Mouse (Mus musculus): ENCODE data around the gene Taf8. TPM values are rescaled to one million over a fixed set of nuclear protein-coding genes. Genes with fewer than 3 reads are reported as not detected.
A peak's percentile ranks its signal among the peaks of the same experiment; 100 is the strongest.
"Not testable (repeated sequence)": the region's sequence is repeated elsewhere in the genome, so short reads cannot be mapped to it uniquely, and the experiment has no call there.

Gene Taf8
- polyA plus RNA-seq, 1 experiment from 2014 or later, result 13.1 TPM

- no peak overlapping the region for H3K4me3 ChIP-seq (ENCODE audit: inconsistent target)
- no peaks in the 10 kb centered on the region for H3K79me2 ChIP-seq (ENCODE audit: inconsistent target)
- WGBS (ENCODE audit: missing documents), result 41% methylated on average over 2 of the region's 2 CpGs
- no peak overlapping the region for H3K27ac ChIP-seq
- no peaks in the 10 kb centered on the region for H3K36me3 ChIP-seq (ENCODE audit: inconsistent target)
Observed at GRCm38 (mm10) chr17:47507523-47507922, 5.4 kb upstream of the Taf8 start.

GRCm38 (mm10) chr17:47506697-47507096 is 4.6 kb upstream of the Taf8 start:
- no peak overlapping the region for H3K4me3 ChIP-seq (ENCODE audit: inconsistent target)
- H3K36me3 ChIP-seq (ENCODE audit: inconsistent target), result no peaks in the 10 kb centered on the region
- no peak overlapping the region for H3K27ac ChIP-seq
- WGBS (ENCODE audit: missing documents), result 87% methylated on average over 4 of the region's 4 CpGs
- H3K79me2 ChIP-seq (ENCODE audit: inconsistent target), result no peaks in the 10 kb centered on the region; the same call in 1 of the 2 replicates

- Histone ChIP-seq H3K4me3 (ENCODE audit: inconsistent target) (no peak overlapping the region), H3K36me3 (ENCODE audit: inconsistent target) (no peaks in the 10 kb centered on the region), H3K79me2 (ENCODE audit: inconsistent target) (peaks cover 6% of the 10 kb centered on the region), H3K27ac (no peak overlapping the region)
- 71% methylated on average over 1 of the region's 1 CpGs for WGBS (ENCODE audit: missing documents)
Observed at GRCm38 (mm10) chr17:47506042-47506441, 4.0 kb upstream of the Taf8 start.

DNA sequence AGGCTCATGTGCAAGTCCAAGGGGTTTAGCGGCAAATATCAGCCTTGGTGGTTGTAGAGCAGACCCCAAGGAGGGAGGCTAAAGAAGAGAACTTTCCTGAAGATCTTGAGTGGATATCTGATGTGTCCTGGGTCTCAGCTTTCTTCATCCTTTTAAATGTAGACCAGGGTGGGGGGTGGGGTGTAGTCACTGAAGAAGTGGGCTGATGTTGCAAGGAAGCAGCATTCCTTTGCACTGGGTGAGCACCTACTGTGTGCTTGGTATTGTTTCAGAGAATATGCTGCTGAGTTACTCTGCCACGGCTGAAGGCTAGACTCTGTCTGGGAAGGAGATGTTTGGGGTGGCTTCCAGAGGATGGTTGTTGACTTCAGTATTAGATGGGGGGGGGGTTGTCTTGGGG is 3.5 kb upstream of the Taf8 start:
- Histone ChIP-seq H3K4me3 (ENCODE audit: inconsistent target) (no peak overlapping the region), H3K36me3 (ENCODE audit: inconsistent target) (no peaks in the 10 kb centered on the region; the same call in 1 of the 2 replicates), H3K79me2 (ENCODE audit: inconsistent target) (peaks cover 11% of the 10 kb centered on the region), H3K27ac (no peak overlapping the region)
- WGBS (ENCODE audit: missing documents), result 52% methylated on average over 2 of the region's 2 CpGs

DNA sequence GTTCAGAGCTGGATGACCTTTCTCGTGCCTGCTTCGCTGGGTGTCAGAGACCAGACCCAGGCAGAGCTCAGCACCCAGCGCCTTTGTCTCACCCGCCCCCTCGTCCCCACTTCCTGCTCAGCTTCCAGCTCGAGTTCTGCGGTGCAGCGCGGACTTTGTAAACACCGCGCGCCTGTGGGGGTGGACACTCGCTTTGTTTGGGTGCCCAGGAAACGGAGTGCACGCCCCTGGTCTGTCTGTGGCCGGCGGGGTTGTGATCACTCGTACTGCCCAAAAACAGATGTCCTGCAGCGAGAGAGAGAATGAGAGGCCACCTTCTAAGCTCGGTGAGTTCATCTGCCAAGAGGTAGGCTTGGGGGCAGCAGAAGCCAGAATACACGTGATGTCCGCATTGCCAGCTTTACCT is 2.9 kb upstream of the Taf8 start, which contains the start of gene Ccnd3:
TSS of gene Ccnd3 (plus strand) at position 111 of the 406 bp plus-strand sequence.
- 1% methylated on average over 22 of the region's 22 CpGs for WGBS (ENCODE audit: missing documents)
- no peaks in the 10 kb centered on the region; the same call in 1 of the 2 replicates for H3K36me3 ChIP-seq (ENCODE audit: inconsistent target)
- H3K79me2 ChIP-seq (ENCODE audit: inconsistent target), result peaks cover 17% of the 10 kb centered on the region
- peak within 1 kb of the TSS; percentile 1; the same call in 1 of the 2 replicates for H3K4me3 ChIP-seq (ENCODE audit: inconsistent target)
- no peak within 1 kb of the TSS for H3K27ac ChIP-seq

DNA sequence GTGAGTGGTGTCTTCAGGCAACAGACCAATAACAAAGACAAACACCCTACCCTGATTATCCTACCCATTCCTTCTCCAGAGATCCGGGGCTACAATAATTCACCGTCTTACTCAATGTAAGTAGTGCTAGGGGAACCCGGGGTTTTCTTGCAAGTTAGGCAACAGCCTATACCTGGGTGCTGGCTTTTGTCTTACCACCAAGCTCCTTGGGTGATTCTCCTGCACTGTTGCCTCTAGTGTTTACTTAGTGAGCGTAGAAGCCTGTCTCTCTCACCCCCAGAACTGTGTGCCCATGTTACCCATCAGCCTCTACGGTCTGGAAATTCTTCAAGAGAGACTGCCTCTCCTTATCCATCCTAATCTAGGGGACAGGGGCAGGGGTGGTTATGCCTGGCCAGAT is 2.1 kb upstream of the Taf8 start:
- H3K4me3 ChIP-seq (ENCODE audit: inconsistent target), result no peak overlapping the region
- H3K79me2 ChIP-seq (ENCODE audit: inconsistent target), result peaks cover 17% of the 10 kb centered on the region
- no peak overlapping the region for H3K27ac ChIP-seq
- H3K36me3 ChIP-seq (ENCODE audit: inconsistent target), result no peaks in the 10 kb centered on the region; the same call in 1 of the 2 replicates
- WGBS (ENCODE audit: missing documents), result 68% methylated on average over 5 of the region's 5 CpGs

- H3K4me3 ChIP-seq (ENCODE audit: inconsistent target), result no peak overlapping the region
- no peak overlapping the region for H3K27ac ChIP-seq
- peaks cover 17% of the 10 kb centered on the region for H3K79me2 ChIP-seq (ENCODE audit: inconsistent target)
- no peaks in the 10 kb centered on the region; the same call in 1 of the 2 replicates for H3K36me3 ChIP-seq (ENCODE audit: inconsistent target)
Observed at GRCm38 (mm10) chr17:47503689-47504088, 1.6 kb upstream of the Taf8 start.

DNA sequence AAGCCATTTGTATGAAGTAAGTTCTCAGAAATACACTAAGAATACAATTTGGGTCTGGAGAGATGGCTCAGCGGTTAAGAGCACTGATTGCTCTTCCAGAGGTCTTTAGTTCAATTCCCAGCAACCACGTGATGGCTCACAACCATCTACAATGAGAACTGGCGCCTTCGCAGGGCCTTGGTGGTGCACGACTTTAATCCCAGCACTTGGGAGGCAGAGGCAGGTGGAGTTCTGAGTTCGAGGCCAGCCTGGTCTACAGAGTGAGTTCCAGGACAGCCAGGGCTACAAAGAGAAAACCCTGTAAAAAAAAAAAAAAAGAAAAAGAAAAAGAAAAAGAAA is 584 bp upstream of the Taf8 start:
- peaks cover 17% of the 10 kb centered on the region for H3K79me2 ChIP-seq (ENCODE audit: inconsistent target)
- not testable (repeated sequence) for H3K4me3 ChIP-seq (ENCODE audit: inconsistent target); H3K27ac ChIP-seq; H3K36me3 ChIP-seq (ENCODE audit: inconsistent target)
- WGBS (ENCODE audit: missing documents), result 81% methylated on average over 5 of the region's 6 CpGs

DNA sequence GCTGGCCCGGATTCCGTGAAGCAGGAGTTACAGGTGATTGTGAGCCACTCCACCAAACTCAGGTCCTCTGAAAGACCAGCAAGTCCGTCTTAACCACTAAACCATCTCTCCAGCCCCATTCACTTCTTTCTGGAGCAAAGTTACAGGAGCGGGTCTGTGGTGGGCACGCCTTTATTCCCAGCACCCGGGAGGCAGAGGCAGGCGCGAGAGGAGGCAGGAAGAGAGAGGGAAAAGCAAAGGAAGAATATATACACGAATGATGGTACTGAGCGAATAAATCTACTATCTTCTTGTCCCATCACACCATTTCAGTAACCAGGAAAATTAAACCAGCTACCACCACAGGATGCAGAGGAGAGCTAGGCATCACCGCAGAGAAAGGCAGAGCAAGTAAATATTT is 561 bp downstream of the Taf8 start:
- peaks cover 17% of the 10 kb centered on the region for H3K79me2 ChIP-seq (ENCODE audit: inconsistent target)
- 6% methylated on average over 11 of the region's 11 CpGs for WGBS (ENCODE audit: missing documents)
- H3K4me3 ChIP-seq (ENCODE audit: inconsistent target), result peak overlapping the region; percentile 58
- peak overlapping the region; percentile 76 for H3K27ac ChIP-seq
- peaks cover 14% of the 10 kb centered on the region for H3K36me3 ChIP-seq (ENCODE audit: inconsistent target)

DNA sequence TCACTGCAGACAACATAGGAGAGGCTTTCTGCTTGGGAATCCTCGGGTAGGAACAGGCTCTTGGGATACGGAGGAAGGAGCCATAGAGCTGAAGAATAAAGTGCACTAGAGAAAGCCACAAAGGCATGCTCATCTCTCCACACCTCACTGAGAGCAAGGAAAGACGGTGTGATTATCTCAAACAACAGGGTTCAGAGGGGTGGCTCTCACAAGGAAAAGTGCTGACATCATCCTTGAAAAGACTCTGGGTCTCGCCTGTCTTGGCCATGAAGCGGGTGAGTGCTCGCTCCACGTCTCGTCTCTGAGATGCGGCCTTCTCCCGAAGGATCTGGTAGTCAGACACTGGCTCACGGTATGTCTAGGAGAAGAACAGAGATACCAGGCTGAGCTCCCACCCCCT is 8.0 kb downstream of the Taf8 start:
- 97% methylated on average over 11 of the region's 11 CpGs for WGBS (ENCODE audit: missing documents)
- H3K4me3 ChIP-seq (ENCODE audit: inconsistent target), result no peak overlapping the region
- H3K36me3 ChIP-seq (ENCODE audit: inconsistent target), result peaks cover 84% of the 10 kb centered on the region
- H3K27ac ChIP-seq, result no peak overlapping the region
- no peaks in the 10 kb centered on the region for H3K79me2 ChIP-seq (ENCODE audit: inconsistent target)

- no peak overlapping the region for H3K27ac ChIP-seq
Observed at GRCm38 (mm10) chr17:47493653-47494052, 8.4 kb downstream of the Taf8 start.

DNA sequence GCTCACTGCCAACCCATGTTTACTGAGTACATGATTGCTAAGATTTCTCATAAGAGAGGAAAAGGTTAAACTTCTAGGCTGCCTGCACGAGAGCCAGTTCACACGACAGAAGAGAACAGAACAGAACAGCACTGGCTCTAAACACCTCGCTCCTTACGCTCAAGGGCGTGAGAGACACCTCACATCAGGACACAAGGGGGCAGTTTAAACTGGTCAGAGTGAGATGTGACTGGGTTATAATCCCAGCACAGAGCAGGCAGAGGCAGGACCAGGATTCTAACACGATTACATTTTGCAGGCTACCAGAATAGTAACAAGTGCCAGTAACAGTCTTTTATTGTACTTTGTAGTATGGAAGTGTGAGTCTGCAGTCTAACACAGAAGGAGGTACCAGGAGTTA is 9.4 kb downstream of the Taf8 start:
- 87% methylated on average over 6 of the region's 6 CpGs for WGBS (ENCODE audit: missing documents)
- peaks cover 88% of the 10 kb centered on the region for H3K36me3 ChIP-seq (ENCODE audit: inconsistent target)
- no peak overlapping the region for H3K27ac ChIP-seq
- no peaks in the 10 kb centered on the region for H3K79me2 ChIP-seq (ENCODE audit: inconsistent target)
- no peak overlapping the region for H3K4me3 ChIP-seq (ENCODE audit: inconsistent target)

More at GRCm38 (mm10) chr17:47493653-47494052, 8.4 kb downstream of the Taf8 start:
- Histone ChIP-seq H3K4me3 (ENCODE audit: inconsistent target) (no peak overlapping the region), H3K79me2 (ENCODE audit: inconsistent target) (no peaks in the 10 kb centered on the region), H3K36me3 (ENCODE audit: inconsistent target) (peaks cover 89% of the 10 kb centered on the region)
- WGBS (ENCODE audit: missing documents), result 87% methylated on average over 6 of the region's 6 CpGs

DNA sequence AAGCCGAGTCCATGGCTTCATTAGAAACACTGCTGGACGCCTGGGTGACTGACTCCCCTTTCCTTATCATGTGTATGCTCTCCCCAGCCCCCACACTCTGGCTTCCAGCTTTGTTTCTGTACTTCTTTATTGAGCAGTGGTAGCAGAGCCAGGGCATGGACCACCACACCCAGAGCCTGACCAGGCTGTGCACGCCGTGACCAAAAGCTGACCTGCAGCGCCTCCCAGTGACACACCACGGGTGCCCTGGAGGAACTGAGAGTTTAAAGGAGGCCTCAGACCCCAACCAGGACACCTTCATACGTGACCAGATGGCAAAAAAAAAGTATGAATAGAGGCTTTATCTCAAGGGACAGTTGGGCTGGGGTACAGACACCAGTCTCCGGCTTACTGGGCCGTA is 11.3 kb downstream of the Taf8 start:
- WGBS (ENCODE audit: missing documents), result 90% methylated on average over 9 of the region's 9 CpGs
- H3K36me3 ChIP-seq (ENCODE audit: inconsistent target), result peaks cover 75% of the 10 kb centered on the region
- H3K27ac ChIP-seq, result no peak overlapping the region
- H3K4me3 ChIP-seq (ENCODE audit: inconsistent target), result no peak overlapping the region
- no peaks in the 10 kb centered on the region for H3K79me2 ChIP-seq (ENCODE audit: inconsistent target)

DNA sequence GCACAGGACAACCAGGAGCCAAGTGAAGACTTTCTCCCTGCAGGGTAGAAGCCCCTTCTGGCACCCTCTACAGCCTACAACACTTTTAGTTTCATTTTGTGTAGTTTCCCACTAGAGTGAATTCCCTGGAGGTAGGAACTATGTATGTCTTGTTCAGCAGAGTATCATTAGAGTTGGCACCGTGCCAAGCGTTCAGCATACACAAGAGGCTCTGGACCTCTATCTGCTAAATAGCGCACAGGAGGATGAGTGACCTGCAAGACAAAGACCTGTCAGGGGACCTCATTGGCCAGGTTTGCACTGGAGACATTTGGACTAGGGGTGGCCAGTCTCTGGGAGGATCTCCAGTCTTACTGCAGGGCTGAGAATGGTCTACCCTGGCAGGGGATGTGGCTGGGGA is 16.3 kb downstream of the Taf8 start:
- 87% methylated on average over 3 of the region's 3 CpGs for WGBS (ENCODE audit: missing documents)
- no peak overlapping the region for H3K27ac ChIP-seq
- H3K36me3 ChIP-seq (ENCODE audit: inconsistent target), result peaks cover 27% of the 10 kb centered on the region
- no peaks in the 10 kb centered on the region for H3K79me2 ChIP-seq (ENCODE audit: inconsistent target)
- no peak overlapping the region for H3K4me3 ChIP-seq (ENCODE audit: inconsistent target)

DNA sequence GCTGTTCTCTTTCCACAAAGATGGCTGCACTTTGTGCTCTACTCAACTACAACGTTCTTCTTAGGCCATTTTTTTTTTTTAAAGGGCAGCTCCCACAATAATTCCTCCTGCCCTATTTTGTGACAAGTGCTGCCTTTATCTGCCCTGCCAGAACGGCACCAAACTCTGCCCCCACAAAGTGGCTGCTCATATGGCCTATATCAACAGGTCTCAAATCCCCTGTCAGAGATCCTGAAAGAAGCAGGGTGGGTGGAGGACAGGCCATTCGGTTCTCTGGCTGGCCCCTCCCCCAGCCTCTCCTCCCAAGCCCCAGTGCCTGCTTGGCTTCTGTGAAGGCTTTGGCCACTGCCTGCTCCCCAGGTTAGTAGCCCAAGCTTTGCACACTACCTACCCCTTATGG is 17.1 kb downstream of the Taf8 start:
- WGBS (ENCODE audit: missing documents), result 35% methylated on average over 3 of the region's 3 CpGs
- no peak overlapping the region for H3K4me3 ChIP-seq (ENCODE audit: inconsistent target)
- H3K27ac ChIP-seq, result no peak overlapping the region
- H3K79me2 ChIP-seq (ENCODE audit: inconsistent target), result no peaks in the 10 kb centered on the region
- peaks cover 19% of the 10 kb centered on the region for H3K36me3 ChIP-seq (ENCODE audit: inconsistent target)

DNA sequence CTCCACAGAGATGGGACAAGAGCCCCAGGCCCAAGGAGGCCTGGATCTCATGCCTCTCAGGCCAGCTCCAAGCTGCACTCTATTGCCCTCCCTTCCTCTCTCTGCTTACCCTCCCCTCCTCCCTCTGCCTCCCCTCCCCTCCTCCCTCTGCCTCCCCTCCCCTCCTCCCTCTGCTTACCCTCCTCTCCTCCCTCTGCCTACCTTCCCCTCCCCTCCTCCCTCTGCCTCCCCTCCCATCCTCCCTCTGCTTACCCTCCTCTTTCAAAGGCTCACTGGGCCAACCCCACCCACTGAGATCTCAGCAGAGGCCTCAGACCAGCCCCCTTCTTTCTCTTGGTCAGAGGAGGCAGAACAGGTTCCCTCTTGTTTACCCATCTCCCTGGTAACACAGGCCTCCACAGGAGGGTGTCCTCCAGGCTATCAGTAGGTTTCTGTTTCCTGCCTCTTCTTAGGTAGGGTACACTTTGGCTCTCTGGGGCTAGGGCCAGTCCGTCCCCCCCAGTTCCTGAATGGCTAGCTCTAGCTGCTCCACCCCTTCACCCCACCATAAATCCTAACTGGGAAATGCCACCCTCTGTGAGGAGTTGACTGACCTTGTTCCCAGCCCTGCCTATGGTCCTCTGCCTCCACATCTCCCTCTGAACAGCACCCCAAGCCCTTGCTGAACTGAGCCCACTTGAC is 17.7 kb downstream of the Taf8 start:
- no peaks in the 10 kb centered on the region for H3K79me2 ChIP-seq (ENCODE audit: inconsistent target)
- H3K27ac ChIP-seq, result no peak overlapping the region
- H3K36me3 ChIP-seq (ENCODE audit: inconsistent target), result peaks cover 12% of the 10 kb centered on the region
- no peak overlapping the region for H3K4me3 ChIP-seq (ENCODE audit: inconsistent target)
- WGBS (ENCODE audit: missing documents), result 55% methylated on average over 1 of the region's 1 CpGs

Data from macrophage (primary cell).